11 mouse cellular contexts compared by ENCODE assay signal in genomic region chr6:128543226-128543625, GRCm38 (mm10). TPM values are rescaled to one million over a fixed set of nuclear protein-coding genes. Genes with fewer than 3 reads are reported as not detected.
DNase-seq lines count a peak whose midpoint lies in the region; ATAC-seq and TF ChIP-seq lines count a peak whose summit lies in the region.
"Had no signal": no experiment of that assay in that cellular context is flagged by ENCODE, and none has a peak within 500 bp of the region (broad histone marks: within the 10 kb centered on the region; RNA-seq: fewer than 3 reads in every experiment).

No protein-coding gene starts in this region.

- H3K4me1 ChIP-seq in heart, adult 2 months (ENCODE audit: control insufficient read depth, insufficient read depth, low read length): no peaks in the 10 kb centered on the region
- no peaks in the 10 kb centered on the region for H3K4me1 ChIP-seq in hindbrain, embryonic 16.5 days (ENCODE audit: control insufficient read depth, insufficient read depth, low read depth, low read length)

- ATAC-seq in hindbrain, embryonic 16.5 days: no peak
- ATAC-seq: CD4-positive, CD25-positive, alpha-beta regulatory T cell, adult 4 months; hindbrain, postnatal 0 days had no signal

- TF ChIP-seq EP300 in heart, adult 2 months (IDR thresholded peaks at IDR 0.05; ENCODE audit: insufficient read depth, low read depth, low read length): no peak

- no peaks in the 10 kb centered on the region for H3K79me2 ChIP-seq in heart, adult 2 months (replicated peaks; ENCODE audit: control insufficient read depth, insufficient read depth, low read length)

- H3K27me3 ChIP-seq in heart, adult 2 months (ENCODE audit: control insufficient read depth, insufficient read depth, low read length): no peaks in the 10 kb centered on the region
- H3K27me3 ChIP-seq in hindbrain, embryonic 16.5 days (replicated peaks; ENCODE audit: control insufficient read depth, insufficient read depth, low read length): no peaks in the 10 kb centered on the region

- no peak overlapping the region for H3K4me3 ChIP-seq in heart, adult 2 months
- H3K4me3 ChIP-seq in hindbrain, embryonic 16.5 days (ENCODE audit: low read length): no peak overlapping the region

- no peaks in the 10 kb centered on the region for H3K36me3 ChIP-seq in heart, adult 2 months (ENCODE audit: control insufficient read depth, insufficient read depth, low read length)
- no peaks in the 10 kb centered on the region for H3K36me3 ChIP-seq in hindbrain, embryonic 16.5 days (ENCODE audit: control insufficient read depth, insufficient read depth, low read length)

- intact Hi-C loops in heart, adult 2 months (cut with DNase I): no loop called here

- no peak overlapping the region for H3K9ac ChIP-seq in heart, adult 2 months (ENCODE audit: low read depth, low read length)
- H3K9ac ChIP-seq in hindbrain, embryonic 16.5 days (ENCODE audit: low read depth, low read length): no peak overlapping the region

- TF ChIP-seq POLR2A in heart, adult 2 months (IDR thresholded peaks at IDR 0.05; ENCODE audit: insufficient read depth, low read depth, low read length): no peak

- WGBS in heart, adult 2 months: 74% methylated on average over 13 of the region's 13 CpGs
- 89% methylated on average over 13 of the region's 13 CpGs for WGBS in hindbrain, embryonic 16.5 days

- DNase-seq in heart, adult 11 months: peak; percentile 39
- DNase-seq in heart, adult 2 months: no peak
- peak; percentile 4 for DNase-seq in ZHBTc4 (ENCODE audit: low read depth, low spot score)
- peak; percentile 15 for DNase-seq in layer of hippocampus, adult 9-11 months
- peak; percentile 72 for DNase-seq in lung, postnatal 36 days
- no peak for DNase-seq in kidney, postnatal 14 days
- no peak for DNase-seq in retina, postnatal 1 day
- DNase-seq: midbrain, embryonic 14.5 days had no signal

- no peaks in the 10 kb centered on the region for H3K9me3 ChIP-seq in hindbrain, embryonic 16.5 days (ENCODE audit: control insufficient read depth, low read length)

- no peak for TF ChIP-seq CTCF in heart, adult 2 months (IDR thresholded peaks at IDR 0.05)

- no peak overlapping the region for H3K27ac ChIP-seq in heart, adult 2 months
- H3K27ac ChIP-seq in hindbrain, embryonic 16.5 days (ENCODE audit: low read depth, low read length): no peak overlapping the region
- H3K27ac ChIP-seq: hindbrain, postnatal 0 days had no signal

- H3K4me2 ChIP-seq in hindbrain, embryonic 16.5 days (ENCODE audit: low read length): no peak overlapping the region

RNA-seq across cellular contexts. Expression of gene Pzp, which starts 16.7 kb away (rescaled TPM):
- 1 to 10 TPM; 1.9 to 3.0 TPM for total RNA-seq in heart, adult 2 months (2021)
- polyA plus RNA-seq in heart, adult 2 months (2012; rRNA removed): 0.57 and 2.0 TPM in 2 replicates
- polyA plus RNA-seq in hindbrain, embryonic 16.5 days (2015; fragmentation: Nextera tagmentation; extraction: Ambion mirVana): 0.10 and 0.34 TPM in 2 replicates
- total RNA-seq: hindbrain, postnatal 0 days had no signal

RNA-seq across cellular contexts. Expression of gene A2ml1, which starts 38.2 kb away (rescaled TPM):
- not detected for total RNA-seq in heart, adult 2 months (2021)
- 1.6 TPM in 1 of 2 replicates, not detected in the other for polyA plus RNA-seq in heart, adult 2 months (2012; rRNA removed)
- 4.7 and 5.6 TPM in 2 replicates for polyA plus RNA-seq in hindbrain, embryonic 16.5 days (2015; fragmentation: Nextera tagmentation; extraction: Ambion mirVana)
- polyA plus RNA-seq: CD4-positive, CD25-positive, alpha-beta regulatory T cell, adult 4 months had no signal

Comparison
In these comparisons a context has a peak if more than half of its experiments do, and no peak if none do; other contexts are left out.
1. DNase-seq: peak in heart, adult 11 months (single experiment), ZHBTc4 (single experiment), layer of hippocampus, adult 9-11 months (single experiment) and lung, postnatal 36 days (single experiment); none in heart, adult 2 months (0 of 2), kidney, postnatal 14 days (single experiment) and retina, postnatal 1 day (single experiment).